Mouse (Mus musculus): Measurements from ENCODE around the gene Hist1h3e.
"Not testable (repeated sequence)": the region's sequence is repeated elsewhere in the genome, so short reads cannot be mapped to it uniquely, and the experiment has no call there.

GRCm38 (mm10) chr13:23570261-23571021 is 8.3 kb upstream of the Hist1h3e start:
- TF ChIP-seq CTCF (conservative IDR thresholded peaks at IDR 0.05; ENCODE audit: insufficient read depth, insufficient read length, low read depth, low read length); POLR2A (IDR thresholded peaks at IDR 0.05; ENCODE audit: low read depth, low read length): not testable (repeated sequence)

Data from kidney, adult 2 months (tissue).